Mouse (Mus musculus): ENCODE data around the gene Cox7a2l.

- TF ChIP-seq POLR2A (IDR thresholded peaks at IDR 0.05; ENCODE audit: insufficient read depth, low read length) (no peak), CTCF (IDR thresholded peaks at IDR 0.05; ENCODE audit: low read depth, low read length) (no peak), EP300 (IDR thresholded peaks at IDR 0.05; ENCODE audit: insufficient read depth, low read depth, low read length) (no peak)
Observed at GRCm38 (mm10) chr17:83499692-83500091, 17.4 kb downstream of the Cox7a2l start.

Measured in ES-Bruce4 (cell line).